Mouse (Mus musculus): ENCODE results near the gene Vav3. TPM values are rescaled to one million over a fixed set of nuclear protein-coding genes. Genes with fewer than 3 reads are reported as not detected.

Gene Vav3
- polyA plus RNA-seq, 1 experiment from 2014 or later = 2.9 TPM

DNA sequence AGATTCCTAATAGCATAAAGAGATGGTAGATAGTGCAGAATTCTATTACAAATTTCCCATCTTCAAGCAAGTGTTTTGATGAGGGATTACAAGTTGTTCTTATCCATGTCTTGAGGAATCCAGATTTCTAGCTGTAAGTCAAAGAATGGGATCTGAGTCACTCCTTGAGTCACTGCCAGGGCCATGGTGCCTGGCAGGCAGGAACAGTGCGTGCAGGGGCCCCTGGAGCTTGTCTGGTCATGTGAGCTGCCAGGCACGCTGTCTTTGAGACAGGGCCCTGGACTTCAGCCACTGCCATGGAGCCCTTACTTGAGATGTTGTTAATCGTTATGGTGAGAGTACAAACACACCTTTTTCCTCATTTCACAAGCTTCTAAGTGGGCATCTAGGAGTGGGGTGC, 129.0 kb downstream of the Vav3 start:
- ATAC-seq (ENCODE audit: low read depth) = no peak
- Histone ChIP-seq H3K27me3 (ENCODE audit: control insufficient read depth, insufficient read depth, low read depth, low read length) (no peaks in the 10 kb centered on the region), H3K9ac (ENCODE audit: low read depth, low read length) (no peak overlapping the region), H3K4me2 (ENCODE audit: low read depth, low read length) (no peak overlapping the region), H3K27ac (ENCODE audit: low read length) (no peak overlapping the region), H3K4me1 (ENCODE audit: control insufficient read depth, low read depth, low read length) (no peaks in the 10 kb centered on the region), H3K36me3 (ENCODE audit: control insufficient read depth, insufficient read depth) (no peaks in the 10 kb centered on the region), H3K4me3 (ENCODE audit: low read depth, low read length) (no peak overlapping the region), H3K9me3 (replicated peaks; ENCODE audit: control insufficient read depth, low read length) (no peaks in the 10 kb centered on the region)
- WGBS (ENCODE audit: insufficient replicate concordance) = 54% methylated on average over 3 of the region's 3 CpGs

DNA sequence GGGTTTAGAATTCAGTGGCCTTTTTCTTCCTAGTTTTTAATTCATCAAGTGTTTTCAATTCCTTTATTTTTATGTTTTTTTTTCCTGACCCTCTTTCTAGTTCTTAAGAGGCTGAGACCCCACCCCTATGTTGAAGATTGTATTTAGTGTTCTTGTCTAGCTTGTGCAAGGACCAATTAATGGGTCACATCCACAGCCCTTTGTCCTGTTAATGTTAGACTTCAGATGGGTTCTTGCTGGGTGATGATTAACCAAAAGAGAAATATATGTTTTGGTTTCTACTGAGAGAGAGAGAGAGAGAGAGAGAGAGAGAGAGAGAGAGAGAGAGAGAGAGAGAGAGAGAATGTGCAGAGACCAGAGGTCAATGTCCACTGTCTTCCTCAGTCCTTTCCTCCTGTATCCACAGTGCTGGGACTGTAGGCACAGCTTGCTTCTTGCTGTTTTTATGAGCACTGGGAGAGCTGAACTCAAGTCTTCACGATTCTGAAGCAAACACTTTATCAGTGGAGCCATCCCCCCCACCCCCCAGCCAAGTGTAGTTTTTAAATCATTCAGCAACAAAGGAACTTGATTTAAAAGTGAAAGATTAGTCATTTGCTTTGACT, 130.3 kb downstream of the Vav3 start:
- Histone ChIP-seq H3K4me1 (ENCODE audit: control insufficient read depth, low read depth, low read length) (no peaks in the 10 kb centered on the region), H3K9ac (ENCODE audit: low read depth, low read length) (no peak overlapping the region), H3K4me2 (ENCODE audit: low read depth, low read length) (no peak overlapping the region), H3K36me3 (ENCODE audit: control insufficient read depth, insufficient read depth) (no peaks in the 10 kb centered on the region), H3K4me3 (ENCODE audit: low read depth, low read length) (no peak overlapping the region), H3K9me3 (replicated peaks; ENCODE audit: control insufficient read depth, low read length) (no peaks in the 10 kb centered on the region), H3K27ac (ENCODE audit: low read length) (no peak overlapping the region), H3K27me3 (ENCODE audit: control insufficient read depth, insufficient read depth, low read depth, low read length) (no peaks in the 10 kb centered on the region)
- 0 out of 2 replicates have a peak, but pooled peaks have one; percentile 45 for ATAC-seq (ENCODE audit: low read depth)
- WGBS (ENCODE audit: insufficient replicate concordance) = 31% methylated on average over 1 of the region's 1 CpGs

DNA sequence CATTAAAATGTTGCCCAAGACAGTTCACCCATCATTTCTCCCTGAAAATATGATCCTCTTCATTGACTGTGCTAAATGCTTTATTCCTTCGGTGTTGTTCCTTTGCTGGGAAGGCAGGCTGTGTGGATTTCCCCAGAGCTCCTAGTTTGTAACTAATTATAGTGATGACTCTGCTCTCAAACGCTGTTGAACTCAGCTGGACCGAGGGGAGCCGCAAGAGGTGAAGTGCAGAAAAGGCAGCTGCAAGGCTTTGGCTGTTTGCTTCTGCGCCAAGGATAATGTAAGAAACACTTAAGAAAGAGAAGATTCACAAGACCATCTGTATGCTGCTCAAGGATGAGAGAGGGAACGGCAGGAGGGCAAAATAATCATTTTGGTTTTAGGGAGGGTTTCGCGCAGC, 136.1 kb downstream of the Vav3 start:
- Histone ChIP-seq H3K36me3 (ENCODE audit: control insufficient read depth, insufficient read depth) (no peaks in the 10 kb centered on the region), H3K4me1 (ENCODE audit: control insufficient read depth, low read depth, low read length) (no peaks in the 10 kb centered on the region), H3K4me2 (ENCODE audit: low read depth, low read length) (no peak overlapping the region), H3K27me3 (ENCODE audit: control insufficient read depth, insufficient read depth, low read depth, low read length) (no peaks in the 10 kb centered on the region), H3K27ac (ENCODE audit: low read length) (no peak overlapping the region), H3K4me3 (ENCODE audit: low read depth, low read length) (no peak overlapping the region), H3K9ac (ENCODE audit: low read depth, low read length) (no peak overlapping the region), H3K9me3 (replicated peaks; ENCODE audit: control insufficient read depth, low read length) (no peaks in the 10 kb centered on the region)
- WGBS (ENCODE audit: insufficient replicate concordance) = 68% methylated on average over 8 of the region's 8 CpGs
- no peak for ATAC-seq (ENCODE audit: low read depth)

- H3K4me1 ChIP-seq (ENCODE audit: control insufficient read depth, low read depth, low read length) = no peaks in the 10 kb centered on the region
- no peak overlapping the region for H3K4me2 ChIP-seq (ENCODE audit: low read depth, low read length)
- no peak overlapping the region for H3K9ac ChIP-seq (ENCODE audit: low read depth, low read length)
- no peaks in the 10 kb centered on the region for H3K36me3 ChIP-seq (ENCODE audit: control insufficient read depth, insufficient read depth)
- H3K4me3 ChIP-seq (ENCODE audit: low read depth, low read length) = no peak overlapping the region
- no peak overlapping the region for H3K27ac ChIP-seq (ENCODE audit: low read length)
- no peaks in the 10 kb centered on the region for H3K9me3 ChIP-seq (replicated peaks; ENCODE audit: control insufficient read depth, low read length)
- ATAC-seq (ENCODE audit: low read depth) = no peak
- H3K27me3 ChIP-seq (ENCODE audit: control insufficient read depth, insufficient read depth, low read depth, low read length) = no peaks in the 10 kb centered on the region
- 43% methylated on average over 4 of the region's 4 CpGs for WGBS (ENCODE audit: insufficient replicate concordance)
Measured at GRCm38 (mm10) chr3:109478297-109478696, 137.8 kb downstream of the Vav3 start.

DNA sequence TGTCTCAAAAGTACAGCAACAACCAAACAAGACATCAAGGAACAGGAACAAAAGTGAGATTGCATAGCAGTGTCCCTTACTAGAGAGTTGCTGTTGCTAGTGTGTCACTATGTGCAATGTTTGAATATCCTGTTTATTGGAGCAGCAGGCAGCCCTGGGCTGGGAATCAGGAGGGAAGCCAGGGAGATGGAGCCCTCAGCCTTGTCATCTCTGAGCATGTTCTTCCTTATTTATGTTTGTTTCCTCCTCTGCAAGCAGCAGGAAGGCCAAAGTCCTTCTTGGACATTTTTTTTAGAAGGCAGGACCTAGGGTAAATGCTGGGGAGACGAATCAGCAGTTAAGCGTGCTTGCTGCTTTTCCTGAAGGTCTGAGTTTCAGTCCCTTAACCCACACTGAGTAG, 140.2 kb downstream of the Vav3 start:
- no peaks in the 10 kb centered on the region for H3K9me3 ChIP-seq (replicated peaks; ENCODE audit: control insufficient read depth, low read length)
- ATAC-seq (ENCODE audit: low read depth) = 0 out of 2 replicates have a peak, but pooled peaks have one; percentile 35
- WGBS (ENCODE audit: insufficient replicate concordance) = 44% methylated on average over 2 of the region's 2 CpGs
- no peak overlapping the region for H3K27ac ChIP-seq (ENCODE audit: low read length)
- H3K9ac ChIP-seq (ENCODE audit: low read depth, low read length) = no peak overlapping the region
- H3K4me1 ChIP-seq (ENCODE audit: control insufficient read depth, low read depth, low read length) = no peaks in the 10 kb centered on the region
- no peaks in the 10 kb centered on the region for H3K36me3 ChIP-seq (ENCODE audit: control insufficient read depth, insufficient read depth)
- no peak overlapping the region for H3K4me3 ChIP-seq (ENCODE audit: low read depth, low read length)
- no peaks in the 10 kb centered on the region for H3K27me3 ChIP-seq (ENCODE audit: control insufficient read depth, insufficient read depth, low read depth, low read length)
- no peak overlapping the region for H3K4me2 ChIP-seq (ENCODE audit: low read depth, low read length)

GRCm38 (mm10) chr3:109486786-109487185, 146.3 kb downstream of the Vav3 start:
- Histone ChIP-seq H3K4me1 (ENCODE audit: control insufficient read depth, low read depth, low read length) (no peaks in the 10 kb centered on the region), H3K27me3 (ENCODE audit: control insufficient read depth, insufficient read depth, low read depth, low read length) (no peaks in the 10 kb centered on the region), H3K9ac (ENCODE audit: low read depth, low read length) (no peak overlapping the region), H3K4me3 (ENCODE audit: low read depth, low read length) (no peak overlapping the region), H3K27ac (ENCODE audit: low read length) (no peak overlapping the region), H3K9me3 (replicated peaks; ENCODE audit: control insufficient read depth, low read length) (no peaks in the 10 kb centered on the region), H3K36me3 (ENCODE audit: control insufficient read depth, insufficient read depth) (no peaks in the 10 kb centered on the region), H3K4me2 (ENCODE audit: low read depth, low read length) (no peak overlapping the region)
- no peak for ATAC-seq (ENCODE audit: low read depth)
- WGBS (ENCODE audit: insufficient replicate concordance) = 56% methylated on average over 3 of the region's 3 CpGs

- H3K27me3 ChIP-seq (ENCODE audit: control insufficient read depth, insufficient read depth, low read depth, low read length) = no peaks in the 10 kb centered on the region
- H3K9me3 ChIP-seq (replicated peaks; ENCODE audit: control insufficient read depth, low read length) = no peaks in the 10 kb centered on the region
- no peak overlapping the region for H3K4me2 ChIP-seq (ENCODE audit: low read depth, low read length)
- no peak overlapping the region for H3K4me3 ChIP-seq (ENCODE audit: low read depth, low read length)
- no peaks in the 10 kb centered on the region for H3K4me1 ChIP-seq (ENCODE audit: control insufficient read depth, low read depth, low read length)
- H3K36me3 ChIP-seq (ENCODE audit: control insufficient read depth, insufficient read depth) = no peaks in the 10 kb centered on the region
- 70% methylated on average over 4 of the region's 4 CpGs for WGBS (ENCODE audit: insufficient replicate concordance)
- H3K9ac ChIP-seq (ENCODE audit: low read depth, low read length) = no peak overlapping the region
- no peak for ATAC-seq (ENCODE audit: low read depth)
- H3K27ac ChIP-seq (ENCODE audit: low read length) = no peak overlapping the region
Measured at GRCm38 (mm10) chr3:109487823-109488222, 147.4 kb downstream of the Vav3 start.

DNA sequence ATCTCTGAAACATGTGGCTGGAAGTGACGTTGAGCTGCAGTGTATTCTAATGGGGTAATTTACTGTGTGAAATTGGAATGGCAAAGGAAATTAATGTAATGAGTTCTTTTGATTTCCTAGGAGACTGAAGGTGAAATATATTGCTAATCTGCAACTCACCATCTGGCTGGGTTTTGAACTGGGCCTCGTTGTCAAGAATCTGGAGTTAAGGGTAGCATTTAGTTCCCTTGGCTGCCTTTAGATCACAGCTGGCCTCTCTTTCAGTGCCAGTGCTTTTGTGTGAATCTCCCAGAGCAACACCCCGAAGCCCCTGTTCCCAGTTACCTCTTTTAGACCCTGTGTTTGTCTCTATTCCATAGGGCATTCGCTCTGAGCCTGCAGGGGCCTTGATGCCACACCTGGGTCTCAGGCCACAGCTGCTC, 148.3 kb downstream of the Vav3 start:
- ATAC-seq (ENCODE audit: low read depth) = no peak
- Histone ChIP-seq H3K9me3 (replicated peaks; ENCODE audit: control insufficient read depth, low read length) (no peaks in the 10 kb centered on the region), H3K4me3 (ENCODE audit: low read depth, low read length) (no peak overlapping the region), H3K9ac (ENCODE audit: low read depth, low read length) (no peak overlapping the region), H3K4me1 (ENCODE audit: control insufficient read depth, low read depth, low read length) (no peaks in the 10 kb centered on the region), H3K4me2 (ENCODE audit: low read depth, low read length) (no peak overlapping the region), H3K27me3 (ENCODE audit: control insufficient read depth, insufficient read depth, low read depth, low read length) (no peaks in the 10 kb centered on the region), H3K36me3 (ENCODE audit: control insufficient read depth, insufficient read depth) (no peaks in the 10 kb centered on the region), H3K27ac (ENCODE audit: low read length) (no peak overlapping the region)
- 56% methylated on average over 4 of the region's 4 CpGs for WGBS (ENCODE audit: insufficient replicate concordance)

- H3K36me3 ChIP-seq (ENCODE audit: control insufficient read depth, insufficient read depth) = no peaks in the 10 kb centered on the region
- H3K4me2 ChIP-seq (ENCODE audit: low read depth, low read length) = no peak overlapping the region
- no peak overlapping the region for H3K9ac ChIP-seq (ENCODE audit: low read depth, low read length)
- no peak for ATAC-seq (ENCODE audit: low read depth)
- H3K9me3 ChIP-seq (replicated peaks; ENCODE audit: control insufficient read depth, low read length) = no peaks in the 10 kb centered on the region
- no peak overlapping the region for H3K4me3 ChIP-seq (ENCODE audit: low read depth, low read length)
- WGBS (ENCODE audit: insufficient replicate concordance) = 39% methylated on average over 11 of the region's 11 CpGs
- H3K27ac ChIP-seq (ENCODE audit: low read length) = no peak overlapping the region
- H3K4me1 ChIP-seq (ENCODE audit: control insufficient read depth, low read depth, low read length) = no peaks in the 10 kb centered on the region
- no peaks in the 10 kb centered on the region for H3K27me3 ChIP-seq (ENCODE audit: control insufficient read depth, insufficient read depth, low read depth, low read length)
Measured at GRCm38 (mm10) chr3:109490561-109491296, 150.3 kb downstream of the Vav3 start.

All from liver, embryonic 16.5 days (tissue).